Mouse (Mus musculus) heart, embryonic 14.5 days (tissue): Measurements from ENCODE around the gene Psmd2. TPM values are rescaled to one million over a fixed set of nuclear protein-coding genes. Genes with fewer than 3 reads are reported as not detected.

ENCODE experiments used
- ATAC-seq: fragments of 200-750 bp; cut with Nextera tagmentation; 2 replicates; pipeline ENCODE4 v1.8.0; 2017; ENCODE audit warnings: low read depth, moderate TSS enrichment; ENCODE audit not compliant: insufficient number of reproducible peaks, insufficient read depth, low FRiP score
- H3K27ac ChIP-seq, 2 experiments: fragments of 200-500 bp in 1 of 2; fragments of 300-500 bp in 1 of 2; sonication (generic) in 1 of 2; replicated peaks in 1 of 2; 2 replicates each; pipeline ENCODE4 v1.5.1; 2012 to 2014; ENCODE audit warnings: low read depth in 2 of 2, low read length in 2 of 2, control low read depth in 1 of 2, mild to moderate bottlenecking in 1 of 2, mixed read lengths in 1 of 2; ENCODE audit not compliant: control insufficient read depth in 1 of 2, insufficient read depth in 1 of 2
- H3K27me3 ChIP-seq: fragments of 300-500 bp; sonication (generic); 2 replicates; pipeline ENCODE4 v1.6.1; 2014; ENCODE audit warnings: mild to moderate bottlenecking, low read length, control low read depth; ENCODE audit not compliant: control insufficient read depth, insufficient read depth
- H3K36me3 ChIP-seq: fragments of 300-500 bp; sonication (generic); 2 replicates; pipeline ENCODE4 v1.6.1; 2014; ENCODE audit warnings: mild to moderate bottlenecking, control low read depth, low read length, mixed read lengths; ENCODE audit not compliant: control insufficient read depth, insufficient read depth
- H3K4me1 ChIP-seq, 2 experiments: fragments of 200-500 bp in 1 of 2; fragments of 300-500 bp in 1 of 2; sonication (generic) in 1 of 2; 2 replicates each; pipeline ENCODE4 v1.6.1; 2012 to 2014; ENCODE audit warnings: low read length in 2 of 2, control low read depth in 1 of 2, mixed read lengths in 1 of 2; ENCODE audit not compliant: control insufficient read depth in 2 of 2, insufficient read depth in 2 of 2
- H3K4me2 ChIP-seq: fragments of 300-500 bp; sonication (generic); 2 replicates; pipeline ENCODE4 v1.6.1; 2014; ENCODE audit warnings: mild to moderate bottlenecking, low read length
- H3K4me3 ChIP-seq, 2 experiments: fragments of 200-500 bp in 1 of 2; fragments of 300-500 bp in 1 of 2; sonication (generic) in 1 of 2; 2 replicates each; pipeline ENCODE4 v1.5.1; 2012 to 2014; ENCODE audit warnings: low read length in 2 of 2, mild to moderate bottlenecking in 2 of 2, control low read depth in 1 of 2, low read depth in 1 of 2, moderate library complexity in 1 of 2; ENCODE audit not compliant: control insufficient read depth in 1 of 2, insufficient read depth in 1 of 2
- H3K9ac ChIP-seq: fragments of 300-500 bp; sonication (generic); 2 replicates; pipeline ENCODE4 v1.6.1; 2014; ENCODE audit warnings: mild to moderate bottlenecking, low read length
- H3K9me3 ChIP-seq: fragments of 300-500 bp; sonication (generic); 2 replicates; pipeline ENCODE4 v1.6.1; 2016; ENCODE audit warnings: low read length, control low read depth; ENCODE audit not compliant: control insufficient read depth
- WGBS: fragments of 180-500 bp; shearing (Covaris S2); extraction: QIAGEN DNeasy Blood & Tissue Kit; methylation state at CpG from one replicate; pipeline ENCODE4 v1.1.7; 2014; 5-methylcytosine and 5-hydroxymethylcytosine counted together
- polyA plus RNA-seq: library from polyadenylated mRNA; unstranded; fragments of >200 nt; fragmentation: Nextera tagmentation; extraction: Ambion mirVana; gene quantifications from 2 replicates; pipeline ENCODE4 v1.2.1, GENCODE M21; 2014

Gene Psmd2
- polyA plus RNA-seq, 1 experiment from 2014 or later = 217 TPM

- Histone ChIP-seq H3K4me1 (peaks cover 18 to 19% of the 10 kb centered on the region in 2 experiments), H3K4me2 (peak overlapping the region; percentile 65), H3K9me3 (no peaks in the 10 kb centered on the region), H3K4me3 (peak overlapping the region; percentile 32 to 37), H3K9ac (peak overlapping the region; percentile 62), H3K27me3 (no peaks in the 10 kb centered on the region), H3K27ac (peak overlapping the region; percentile 33 to 72; a peak in 3 of 4 replicates), H3K36me3 (peaks cover 38% of the 10 kb centered on the region)
- ATAC-seq = peak; percentile 74
- 3% methylated on average over 46 of the region's 46 CpGs for WGBS
These were observed 44.3 kb downstream of the Psmd2 start for GRCm38 (mm10) chr16:20695622-20696323.

- H3K9ac ChIP-seq = no peak overlapping the region
- no peak for ATAC-seq
- H3K4me3 ChIP-seq = no peak overlapping the region
- H3K9me3 ChIP-seq = no peaks in the 10 kb centered on the region
- peaks cover 26 to 31% of the 10 kb centered on the region in 2 experiments for H3K4me1 ChIP-seq
- H3K4me2 ChIP-seq = no peak overlapping the region
- WGBS = 65% methylated on average over 5 of the region's 5 CpGs
- peaks cover 19% of the 10 kb centered on the region for H3K36me3 ChIP-seq
- no peaks in the 10 kb centered on the region for H3K27me3 ChIP-seq
- H3K27ac ChIP-seq = no peak overlapping the region
These were observed 47.8 kb downstream of the Psmd2 start for GRCm38 (mm10) chr16:20699266-20699665.

- Histone ChIP-seq H3K4me1 (peaks cover 20 to 24% of the 10 kb centered on the region in 2 experiments), H3K4me2 (no peak overlapping the region), H3K27ac (no peak overlapping the region), H3K36me3 (peaks cover 19% of the 10 kb centered on the region), H3K9me3 (no peaks in the 10 kb centered on the region), H3K27me3 (no peaks in the 10 kb centered on the region), H3K9ac (no peak overlapping the region), H3K4me3 (no peak overlapping the region)
- ATAC-seq = no peak
- 52% methylated on average over 5 of the region's 5 CpGs for WGBS
These were observed 48.6 kb downstream of the Psmd2 start for GRCm38 (mm10) chr16:20700036-20700435.

- Histone ChIP-seq H3K4me2 (no peak overlapping the region), H3K27me3 (no peaks in the 10 kb centered on the region), H3K9ac (no peak overlapping the region), H3K4me1 (peaks cover 13 to 17% of the 10 kb centered on the region in 2 experiments), H3K27ac (no peak overlapping the region), H3K4me3 (no peak overlapping the region), H3K36me3 (peaks cover 19% of the 10 kb centered on the region), H3K9me3 (no peaks in the 10 kb centered on the region)
- 58% methylated on average over 7 of the region's 7 CpGs for WGBS
- ATAC-seq = no peak
These were observed 49.9 kb downstream of the Psmd2 start for GRCm38 (mm10) chr16:20701316-20701715.

GRCm38 (mm10) chr16:20701729-20702521 lies 50.5 kb downstream of the Psmd2 start:
- WGBS = 49% methylated on average over 12 of the region's 12 CpGs
- Histone ChIP-seq H3K9ac (peak overlapping the region; percentile 59), H3K27ac (peak overlapping the region; percentile 2 to 16; a peak in 1 of 4 replicates), H3K4me1 (peaks cover 13 to 16% of the 10 kb centered on the region in 2 experiments), H3K36me3 (peaks cover 20% of the 10 kb centered on the region), H3K4me3 (no peak overlapping the region), H3K9me3 (no peaks in the 10 kb centered on the region), H3K4me2 (peak overlapping the region; percentile 6; the same call in 1 of the 2 replicates), H3K27me3 (no peaks in the 10 kb centered on the region)
- ATAC-seq = no peak

GRCm38 (mm10) chr16:20702522-20702893 lies 51.1 kb downstream of the Psmd2 start:
- Histone ChIP-seq H3K4me3 (no peak overlapping the region), H3K27me3 (no peaks in the 10 kb centered on the region), H3K4me1 (peaks cover 13 to 16% of the 10 kb centered on the region in 2 experiments), H3K9me3 (no peaks in the 10 kb centered on the region), H3K4me2 (peak overlapping the region; percentile 6; the same call in 1 of the 2 replicates), H3K36me3 (peaks cover 22% of the 10 kb centered on the region), H3K27ac (peak overlapping the region; percentile 2 to 16; a peak in 2 of 4 replicates), H3K9ac (peak overlapping the region; percentile 59)
- WGBS = 5% methylated on average over 8 of the region's 8 CpGs
- peak; percentile 65 for ATAC-seq

GRCm38 (mm10) chr16:20703071-20703470 lies 51.6 kb downstream of the Psmd2 start:
- Histone ChIP-seq H3K4me1 (peaks cover 13 to 16% of the 10 kb centered on the region in 2 experiments), H3K36me3 (peaks cover 24% of the 10 kb centered on the region), H3K9me3 (no peaks in the 10 kb centered on the region), H3K27ac (no peak overlapping the region), H3K27me3 (no peaks in the 10 kb centered on the region), H3K4me3 (no peak overlapping the region), H3K4me2 (no peak overlapping the region), H3K9ac (no peak overlapping the region)
- no peak for ATAC-seq
- 90% methylated on average over 10 of the region's 10 CpGs for WGBS
